Mouse (Mus musculus): ENCODE data around the gene Heg1.
A peak's percentile ranks its signal among the peaks of the same experiment; 100 is the strongest.

Heg1 gene

GRCm38 (mm10) chr16:33708585-33709397 lies 24.6 kb downstream of the Heg1 start:
- DNase-seq = no peak

DNA sequence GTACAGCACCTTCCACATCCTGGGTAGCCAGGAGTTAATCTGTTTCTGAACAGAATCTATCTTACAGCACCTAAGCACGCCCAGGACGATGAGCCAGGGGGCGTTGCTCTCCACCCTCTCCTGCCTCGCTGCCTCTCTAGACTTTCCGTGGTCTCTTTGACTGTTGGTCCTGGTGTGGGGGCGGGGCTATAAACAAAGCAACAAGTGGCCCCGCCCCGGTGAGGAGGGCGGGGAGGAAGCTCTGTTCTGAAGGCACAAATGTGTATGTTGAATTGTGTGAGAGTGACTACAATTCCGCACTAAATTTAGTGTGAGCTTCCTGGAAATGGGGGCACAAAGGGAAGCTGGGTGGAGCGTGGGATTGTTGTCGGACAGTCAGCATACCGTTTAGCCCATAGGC lies 30.1 kb downstream of the Heg1 start:
- DNase-seq = no peak

DNA sequence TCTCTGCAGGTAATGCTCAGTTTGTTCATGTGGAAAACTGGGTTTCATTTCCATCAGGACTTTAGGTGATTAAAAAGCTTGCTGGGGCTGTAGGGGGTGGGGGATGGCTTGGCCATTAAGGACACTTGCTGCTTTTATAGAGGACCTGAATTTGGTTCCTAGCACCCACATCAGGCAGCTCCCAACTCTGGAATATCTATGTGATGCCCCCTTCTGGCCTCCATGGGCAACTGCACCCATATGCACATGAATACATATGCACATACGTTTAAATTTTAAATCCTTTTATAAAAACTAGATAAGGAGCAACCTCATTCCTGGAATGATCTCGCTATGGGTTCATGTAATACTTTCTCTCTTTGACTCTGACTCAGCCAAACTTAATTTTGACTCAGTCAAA lies 39.1 kb downstream of the Heg1 start:
- DNase-seq = no peak

GRCm38 (mm10) chr16:33723983-33724382 lies 39.8 kb downstream of the Heg1 start:
- no peak for DNase-seq

DNA sequence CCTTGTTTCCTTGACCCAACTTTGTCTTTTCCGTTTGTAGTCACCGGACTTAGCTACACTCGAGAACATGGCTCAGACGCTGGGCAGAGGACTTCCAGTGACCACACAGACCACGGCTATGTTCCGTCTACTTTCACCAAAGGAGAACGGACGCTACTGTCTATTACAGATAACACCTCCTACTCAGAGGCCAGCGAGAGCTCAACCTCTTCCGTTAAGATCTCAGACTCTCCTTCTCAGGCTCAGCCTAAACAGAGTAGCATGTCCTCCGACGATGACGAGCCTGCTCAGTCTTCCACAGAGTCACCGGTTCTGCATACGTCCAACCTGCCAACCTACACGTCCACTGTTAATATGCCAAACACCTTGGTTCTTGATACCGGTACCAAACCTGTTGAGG lies 42.1 kb downstream of the Heg1 start:
- DNase-seq = no peak

GRCm38 (mm10) chr16:33726892-33727291 lies 42.7 kb downstream of the Heg1 start:
- no peak for DNase-seq

- no peak for DNase-seq
Measured at GRCm38 (mm10) chr16:33728427-33728826, 44.3 kb downstream of the Heg1 start.

DNA sequence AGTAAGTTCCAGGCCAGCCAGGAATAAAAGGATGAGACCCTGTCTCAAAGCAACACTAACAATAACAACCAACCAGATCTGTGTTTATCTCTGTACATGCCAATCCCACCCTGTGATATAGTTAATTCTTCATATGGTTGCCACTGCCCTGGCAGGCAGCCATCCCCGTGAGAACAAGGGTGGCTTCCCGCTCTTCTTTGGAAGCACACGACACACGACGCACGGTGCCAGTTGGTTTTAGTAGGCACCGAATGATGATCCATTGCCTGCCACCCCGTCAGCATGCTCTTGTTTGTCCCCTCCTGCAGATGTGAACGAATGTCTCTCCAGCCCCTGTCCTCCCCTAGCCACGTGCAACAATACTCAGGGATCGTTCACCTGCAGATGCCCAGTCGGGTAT lies 47.1 kb downstream of the Heg1 start:
- DNase-seq = no peak

- DNase-seq = no peak
Measured at GRCm38 (mm10) chr16:33732237-33732749, 48.1 kb downstream of the Heg1 start.

GRCm38 (mm10) chr16:33732846-33733580 lies 48.8 kb downstream of the Heg1 start:
- DNase-seq = no peak

GRCm38 (mm10) chr16:33733864-33734263 lies 49.7 kb downstream of the Heg1 start:
- DNase-seq = peak; percentile 57

- DNase-seq = no peak
Measured at GRCm38 (mm10) chr16:33734545-33734944, 50.4 kb downstream of the Heg1 start.

- DNase-seq = no peak
Measured at GRCm38 (mm10) chr16:33735238-33735637, 51.1 kb downstream of the Heg1 start.

- peak; percentile 60 for DNase-seq
Measured at GRCm38 (mm10) chr16:33735791-33736190, 51.6 kb downstream of the Heg1 start.

- DNase-seq = no peak
Measured at GRCm38 (mm10) chr16:33736746-33737145, 52.6 kb downstream of the Heg1 start.

GRCm38 (mm10) chr16:33738949-33739719 lies 55.0 kb downstream of the Heg1 start:
- DNase-seq = no peak

GRCm38 (mm10) chr16:33739802-33740201 lies 55.6 kb downstream of the Heg1 start:
- DNase-seq = peak; percentile 91

DNA sequence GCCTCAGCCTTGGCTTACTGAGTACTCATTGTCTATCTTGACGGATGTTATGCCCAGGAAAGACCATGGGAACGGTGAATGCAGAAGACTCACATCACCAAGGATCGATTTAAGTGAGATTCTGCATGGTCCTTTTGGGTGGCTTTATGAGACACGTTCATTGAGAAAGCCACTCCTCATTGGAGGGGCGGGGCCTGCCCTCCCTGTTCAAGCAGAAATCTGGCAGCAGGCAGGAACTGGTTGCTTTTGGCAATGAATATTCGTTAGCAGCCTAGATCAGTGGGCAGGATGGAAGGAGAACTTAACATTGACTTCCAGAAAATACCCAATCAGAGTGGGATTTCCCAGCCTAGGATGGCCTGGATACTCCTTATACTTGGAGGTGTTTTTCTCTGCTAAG lies 56.2 kb downstream of the Heg1 start:
- no peak for DNase-seq

GRCm38 (mm10) chr16:33741795-33742194 lies 57.6 kb downstream of the Heg1 start:
- DNase-seq = no peak

DNA sequence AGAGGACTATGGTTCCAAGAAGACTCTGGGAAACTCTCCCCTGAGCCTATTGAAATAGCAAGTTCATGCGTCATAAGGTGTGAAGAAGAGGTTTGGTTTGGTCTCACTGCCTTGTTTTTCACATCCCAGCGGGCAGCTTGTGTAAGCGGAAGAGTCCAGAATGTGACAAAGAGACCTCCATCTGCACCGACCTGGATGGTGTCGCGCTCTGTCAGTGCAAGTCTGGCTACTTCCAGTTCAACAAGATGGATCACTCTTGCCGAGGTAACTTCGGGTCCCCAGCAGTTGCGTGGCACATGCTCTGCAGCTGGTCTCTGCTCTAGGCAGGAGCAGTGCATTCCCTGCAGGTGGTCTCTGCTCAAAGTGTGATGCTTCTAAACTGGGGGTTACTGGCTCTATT lies 58.1 kb downstream of the Heg1 start:
- DNase-seq = no peak

DNA sequence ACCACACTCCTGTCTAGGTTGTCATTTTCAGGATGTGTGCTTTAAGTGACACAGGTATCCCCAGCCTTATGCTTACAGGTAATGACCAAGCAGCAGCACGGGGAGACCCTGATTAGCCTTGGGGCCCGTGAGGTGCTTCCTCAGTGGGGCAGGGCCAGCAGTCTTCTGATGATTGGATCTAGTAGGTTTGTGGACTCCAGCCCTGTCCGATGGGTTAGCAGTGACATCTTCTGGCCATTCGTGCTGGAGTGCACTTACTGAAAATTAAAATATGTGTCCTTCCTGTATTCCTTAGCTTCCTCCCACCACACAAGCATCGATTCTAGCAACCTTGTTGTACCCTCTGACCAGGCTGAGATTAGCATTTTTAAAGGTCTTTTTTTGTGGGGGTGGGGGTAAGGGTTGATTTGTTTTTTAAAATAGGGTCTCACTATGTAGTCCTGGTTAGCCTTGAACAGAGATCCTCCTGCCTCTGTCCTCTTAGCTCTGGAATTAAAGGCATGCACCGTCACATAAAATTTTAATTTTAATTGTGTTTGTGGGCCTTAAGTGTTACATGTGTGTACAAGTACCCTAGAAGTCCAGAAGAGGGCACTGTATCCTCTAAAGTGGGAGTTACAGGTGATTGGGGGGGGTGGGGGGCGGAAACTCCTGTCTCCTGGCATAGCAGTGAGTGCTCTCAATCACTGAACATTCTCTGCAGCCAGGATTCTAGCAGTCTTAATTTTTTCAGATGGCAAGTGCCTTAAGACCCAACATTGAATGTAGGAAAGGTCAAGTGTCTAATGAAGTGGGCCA lies 60.7 kb downstream of the Heg1 start:
- DNase-seq = peak; percentile 66

DNA sequence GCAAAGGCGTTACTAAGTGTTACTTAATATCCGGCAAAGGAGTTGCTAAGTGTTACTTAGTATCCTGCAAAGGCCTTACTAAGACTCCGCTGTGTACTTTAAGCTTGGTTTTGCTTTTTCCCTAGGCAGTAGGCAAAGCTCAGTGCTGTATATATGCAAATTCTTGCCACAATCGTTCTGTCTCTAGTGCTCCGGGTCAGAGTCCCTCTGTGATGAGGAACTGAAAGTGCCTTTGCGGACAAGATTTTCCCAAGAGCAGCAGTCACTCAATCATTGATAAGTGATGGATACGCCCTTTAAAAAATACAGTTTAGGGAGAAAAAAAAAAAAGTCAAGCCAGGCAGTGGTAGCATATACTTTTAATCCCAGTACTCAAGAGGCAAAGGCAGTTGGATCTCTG lies 61.3 kb downstream of the Heg1 start:
- no peak for DNase-seq
